Mouse (Mus musculus): Measurements from ENCODE around the gene Rbm33.

GRCm38 (mm10) chr5:28450126-28450890 is 133.4 kb downstream of the Rbm33 start:
- TF ChIP-seq CTCF (IDR thresholded peaks at IDR 0.05; ENCODE audit: extremely low read depth, insufficient read depth, insufficient read length, insufficient replicate concordance): no peak
- TF ChIP-seq POLR2A (IDR thresholded peaks at IDR 0.05; ENCODE audit: low read depth, low read length): no peak

Data from spleen, adult 2 months (tissue).